Mouse (Mus musculus) liver, embryonic 11.5 days (tissue): ENCODE measurements around the gene Capsl. TPM values are rescaled to one million over a fixed set of nuclear protein-coding genes. Genes with fewer than 3 reads are reported as not detected.

Experiments used
- ATAC-seq: fragments of 200-750 bp; cut with Nextera tagmentation; replicated peaks from 2 replicates; pipeline ENCODE4 v1.8.0; 2017; ENCODE audit warnings: moderate number of reproducible peaks, mild to moderate bottlenecking, moderate TSS enrichment, moderate library complexity; ENCODE audit not compliant: low FRiP score
- DNase-seq: peaks from one replicate; pipeline ENCODE4 v3.0.0-alpha.2; 2017; ENCODE audit warnings: low spot score
- H3K27ac ChIP-seq: fragments of 300-500 bp; sonication (generic); 2 replicates; pipeline ENCODE4 v1.5.1; 2014; ENCODE audit warnings: mild to moderate bottlenecking, low read depth, low read length, control low read depth
- H3K27me3 ChIP-seq: fragments of 300-500 bp; sonication (generic); replicated peaks from 2 replicates; pipeline ENCODE4 v1.6.1; 2014; ENCODE audit warnings: low read length, mixed read lengths; ENCODE audit not compliant: control insufficient read depth, insufficient read depth
- H3K36me3 ChIP-seq: fragments of 300-500 bp; sonication (generic); 2 replicates; pipeline ENCODE4 v1.6.1; 2014; ENCODE audit warnings: mild to moderate bottlenecking, low read length, moderate library complexity, mixed read lengths; ENCODE audit not compliant: control insufficient read depth, insufficient read depth
- H3K4me1 ChIP-seq: fragments of 300-500 bp; sonication (generic); replicated peaks from 2 replicates; pipeline ENCODE4 v1.6.1; 2014; ENCODE audit warnings: low read length, mixed read lengths; ENCODE audit not compliant: control insufficient read depth, insufficient read depth
- H3K4me2 ChIP-seq: fragments of 300-500 bp; sonication (generic); 2 replicates; pipeline ENCODE4 v1.6.1; 2014; ENCODE audit warnings: mild to moderate bottlenecking, control low read depth, moderate library complexity
- H3K4me3 ChIP-seq: fragments of 300-500 bp; sonication (generic); 2 replicates; pipeline ENCODE4 v1.5.1; 2014; ENCODE audit warnings: low read depth, low read length, control low read depth
- H3K9ac ChIP-seq: fragments of 300-500 bp; sonication (generic); 2 replicates; pipeline ENCODE4 v1.6.1; 2014; ENCODE audit warnings: low read depth, low read length, control low read depth
- H3K9me3 ChIP-seq: fragments of 300-500 bp; sonication (generic); 2 replicates; pipeline ENCODE4 v1.6.1; 2016; ENCODE audit warnings: low read length, inconsistent platforms, mixed read lengths; ENCODE audit not compliant: control insufficient read depth
- WGBS: fragments of 180-500 bp; shearing (Covaris S2); extraction: QIAGEN DNeasy Blood & Tissue Kit; methylation state at CpG from one replicate; pipeline ENCODE4 v1.1.7; 2014; 5-methylcytosine and 5-hydroxymethylcytosine counted together
- polyA plus RNA-seq: library from polyadenylated mRNA; unstranded; fragments of >200 nt; fragmentation: Nextera tagmentation; extraction: Ambion mirVana; gene quantifications from 2 replicates; pipeline ENCODE4 v1.2.1, GENCODE M21; 2014

Capsl gene
- polyA plus RNA-seq, 1 experiment from 2014 or later = 0.66 TPM

DNA sequence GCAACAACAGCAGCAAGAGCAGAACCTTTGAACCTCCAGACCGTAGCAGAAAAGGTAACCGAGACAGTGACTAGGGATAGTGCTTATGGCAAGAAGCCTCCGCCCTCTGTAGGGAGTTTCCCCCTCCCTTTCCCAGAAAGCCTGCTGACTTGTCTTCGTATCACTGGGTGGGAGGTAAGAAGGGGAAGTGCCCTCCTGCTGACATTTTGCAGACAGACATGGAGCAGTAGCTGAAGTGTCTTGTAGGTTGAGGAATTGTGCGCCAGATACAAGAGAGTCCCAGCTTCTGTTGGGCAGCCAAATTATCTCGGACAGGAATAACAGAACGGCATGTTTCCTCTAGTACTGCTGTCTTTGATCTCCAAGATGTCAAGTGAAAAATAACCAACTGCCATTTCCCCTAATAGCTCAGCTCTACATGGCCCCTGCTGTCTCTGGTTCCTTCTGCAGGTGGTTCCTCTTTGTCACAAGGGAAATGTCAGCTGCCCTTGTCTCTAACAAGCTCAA, 27.7 kb downstream of the Capsl start:
- no peak overlapping the region for H3K27ac ChIP-seq
- no peak for DNase-seq
- no peaks in the 10 kb centered on the region for H3K9me3 ChIP-seq
- H3K27me3 ChIP-seq = no peaks in the 10 kb centered on the region
- ATAC-seq = peak; percentile 89
- H3K36me3 ChIP-seq = no peaks in the 10 kb centered on the region
- no peak overlapping the region for H3K4me3 ChIP-seq
- H3K9ac ChIP-seq = no peak overlapping the region
- no peaks in the 10 kb centered on the region for H3K4me1 ChIP-seq
- peak overlapping the region; percentile 35; the same call in 1 of the 2 replicates for H3K4me2 ChIP-seq
- 30% methylated on average over 7 of the region's 7 CpGs for WGBS

- WGBS = 12% methylated on average over 1 of the region's 1 CpGs
- Histone ChIP-seq H3K4me3 (no peak overlapping the region), H3K9ac (no peak overlapping the region), H3K4me2 (peak overlapping the region; percentile 35; the same call in 1 of the 2 replicates), H3K27me3 (no peaks in the 10 kb centered on the region), H3K27ac (no peak overlapping the region), H3K36me3 (no peaks in the 10 kb centered on the region), H3K4me1 (no peaks in the 10 kb centered on the region), H3K9me3 (no peaks in the 10 kb centered on the region)
- ATAC-seq (no peak; the same call in 1 of the 2 replicates), DNase-seq (no peak)
Observed at GRCm38 (mm10) chr15:9464039-9464438, 28.2 kb downstream of the Capsl start.

DNA sequence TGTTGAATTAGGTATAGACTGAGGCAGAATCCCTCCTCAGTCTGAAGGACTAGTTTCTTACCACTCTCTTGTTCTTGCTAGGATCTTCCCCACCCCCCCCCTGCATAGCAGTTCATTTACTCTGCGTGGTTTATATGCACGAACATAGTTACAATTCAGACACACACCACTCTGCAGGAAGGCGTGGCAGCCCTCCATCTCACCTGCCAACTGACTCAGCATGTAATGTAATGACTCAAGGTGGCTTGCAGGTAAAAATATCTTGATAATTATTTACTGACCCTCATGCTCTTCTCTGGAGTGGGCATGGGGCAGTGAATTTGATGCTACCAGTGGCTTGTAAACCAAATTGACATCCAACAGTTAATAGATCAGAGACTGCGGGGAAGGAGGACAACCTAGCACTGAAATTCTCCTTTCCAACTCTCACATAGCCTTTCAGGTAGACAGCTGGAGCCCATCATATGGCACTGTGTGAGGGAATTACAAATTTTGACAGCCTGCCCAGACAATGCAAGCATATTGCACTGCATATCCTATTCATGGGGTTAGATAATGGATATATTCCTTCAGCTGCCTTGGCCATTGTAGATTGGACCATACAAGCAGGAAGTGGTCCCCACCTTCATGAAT, 35.3 kb downstream of the Capsl start:
- no peak overlapping the region for H3K27ac ChIP-seq
- ATAC-seq (no peak), DNase-seq (no peak)
- H3K4me3 ChIP-seq = no peak overlapping the region
- no peaks in the 10 kb centered on the region for H3K9me3 ChIP-seq
- no peaks in the 10 kb centered on the region for H3K36me3 ChIP-seq
- no peak overlapping the region for H3K4me2 ChIP-seq
- no peaks in the 10 kb centered on the region for H3K27me3 ChIP-seq
- H3K9ac ChIP-seq = no peak overlapping the region
- H3K4me1 ChIP-seq = 0 out of 2 replicates have a peak, but pooled peaks cover 2% of the 10 kb centered on the region
- WGBS = 82% methylated on average over 4 of the region's 4 CpGs

GRCm38 (mm10) chr15:9472167-9472566, 36.3 kb downstream of the Capsl start:
- H3K4me1 ChIP-seq = 0 out of 2 replicates have a peak, but pooled peaks cover 2% of the 10 kb centered on the region
- no peak overlapping the region for H3K4me2 ChIP-seq
- H3K9me3 ChIP-seq = no peaks in the 10 kb centered on the region
- H3K4me3 ChIP-seq = no peak overlapping the region
- H3K27ac ChIP-seq = no peak overlapping the region
- no peak overlapping the region for H3K9ac ChIP-seq
- H3K36me3 ChIP-seq = no peaks in the 10 kb centered on the region
- H3K27me3 ChIP-seq = no peaks in the 10 kb centered on the region
- DNase-seq (no peak), ATAC-seq (0 out of 2 replicates have a peak, but pooled peaks have one; percentile 35)
- WGBS = 42% methylated on average over 3 of the region's 3 CpGs

GRCm38 (mm10) chr15:9472618-9473017, 36.8 kb downstream of the Capsl start:
- ATAC-seq = peak; percentile 94

GRCm38 (mm10) chr15:9473188-9473587, 37.4 kb downstream of the Capsl start:
- ATAC-seq (no peak), DNase-seq (no peak)
- H3K4me1 ChIP-seq = 0 out of 2 replicates have a peak, but pooled peaks cover 2% of the 10 kb centered on the region
- H3K4me3 ChIP-seq = no peak overlapping the region
- H3K27ac ChIP-seq = no peak overlapping the region
- H3K9ac ChIP-seq = no peak overlapping the region
- H3K36me3 ChIP-seq = no peaks in the 10 kb centered on the region
- H3K9me3 ChIP-seq = no peaks in the 10 kb centered on the region
- H3K27me3 ChIP-seq = no peaks in the 10 kb centered on the region
- 62% methylated on average over 1 of the region's 1 CpGs for WGBS
- H3K4me2 ChIP-seq = no peak overlapping the region

More at GRCm38 (mm10) chr15:9472618-9473017, 36.8 kb downstream of the Capsl start:
- DNase-seq = no peak
- Histone ChIP-seq H3K9ac (no peak overlapping the region), H3K4me1 (0 out of 2 replicates have a peak, but pooled peaks cover 2% of the 10 kb centered on the region), H3K27ac (peak overlapping the region; percentile 11; the same call in 1 of the 2 replicates), H3K4me3 (no peak overlapping the region), H3K27me3 (no peaks in the 10 kb centered on the region), H3K4me2 (no peak overlapping the region), H3K9me3 (no peaks in the 10 kb centered on the region), H3K36me3 (no peaks in the 10 kb centered on the region)
- WGBS = 29% methylated on average over 3 of the region's 3 CpGs

GRCm38 (mm10) chr15:9489417-9490118, 53.7 kb downstream of the Capsl start:
- no peaks in the 10 kb centered on the region for H3K36me3 ChIP-seq
- no peaks in the 10 kb centered on the region for H3K4me1 ChIP-seq
- H3K9ac ChIP-seq = no peak overlapping the region
- ATAC-seq = peak; percentile 89
- no peak overlapping the region for H3K27ac ChIP-seq
- no peak for DNase-seq
- no peaks in the 10 kb centered on the region for H3K27me3 ChIP-seq
- no peaks in the 10 kb centered on the region for H3K9me3 ChIP-seq
- no peak overlapping the region for H3K4me3 ChIP-seq
- H3K4me2 ChIP-seq = no peak overlapping the region
- WGBS = 61% methylated on average over 2 of the region's 2 CpGs

- H3K36me3 ChIP-seq = no peaks in the 10 kb centered on the region
- H3K4me2 ChIP-seq = no peak overlapping the region
- H3K27ac ChIP-seq = no peak overlapping the region
- H3K9me3 ChIP-seq = no peaks in the 10 kb centered on the region
- WGBS = 58% methylated on average over 3 of the region's 3 CpGs
- no peak overlapping the region for H3K9ac ChIP-seq
- DNase-seq (no peak), ATAC-seq (no peak)
- no peak overlapping the region for H3K4me3 ChIP-seq
- H3K4me1 ChIP-seq = no peaks in the 10 kb centered on the region
- H3K27me3 ChIP-seq = no peaks in the 10 kb centered on the region
Observed at GRCm38 (mm10) chr15:9492077-9492476, 56.2 kb downstream of the Capsl start.
